Mouse (Mus musculus): Measurements from ENCODE around the gene Fam214a. TPM values are rescaled to one million over a fixed set of nuclear protein-coding genes. Genes with fewer than 3 reads are reported as not detected.

The Fam214a gene
- polyA plus RNA-seq, 1 experiment from 2014 or later: 14.8 TPM

- H3K9me3 ChIP-seq (ENCODE audit: control insufficient read depth, low read length): no peaks in the 10 kb centered on the region
- 93% methylated on average over 4 of the region's 4 CpGs for WGBS
- DNase-seq (ENCODE audit: low spot score) (no peak), ATAC-seq (ENCODE audit: insufficient read depth, low FRiP score, low TSS enrichment) (no peak)
- no peak overlapping the region for H3K27ac ChIP-seq (ENCODE audit: low read depth, low read length)
- no peaks in the 10 kb centered on the region for H3K36me3 ChIP-seq (ENCODE audit: control insufficient read depth, insufficient read depth, low read length)
- no peak overlapping the region for H3K4me3 ChIP-seq (ENCODE audit: low read depth, low read length)
- no peaks in the 10 kb centered on the region for H3K4me1 ChIP-seq (ENCODE audit: control insufficient read depth, insufficient read depth, low read length)
- no peak overlapping the region for H3K4me2 ChIP-seq (ENCODE audit: low read depth)
- no peaks in the 10 kb centered on the region for H3K27me3 ChIP-seq (ENCODE audit: control insufficient read depth, insufficient read depth, low read length)
- no peak overlapping the region for H3K9ac ChIP-seq (ENCODE audit: low read length)
Measured at GRCm38 (mm10) chr9:75051841-75052240, 99.2 kb downstream of the Fam214a start.

DNA sequence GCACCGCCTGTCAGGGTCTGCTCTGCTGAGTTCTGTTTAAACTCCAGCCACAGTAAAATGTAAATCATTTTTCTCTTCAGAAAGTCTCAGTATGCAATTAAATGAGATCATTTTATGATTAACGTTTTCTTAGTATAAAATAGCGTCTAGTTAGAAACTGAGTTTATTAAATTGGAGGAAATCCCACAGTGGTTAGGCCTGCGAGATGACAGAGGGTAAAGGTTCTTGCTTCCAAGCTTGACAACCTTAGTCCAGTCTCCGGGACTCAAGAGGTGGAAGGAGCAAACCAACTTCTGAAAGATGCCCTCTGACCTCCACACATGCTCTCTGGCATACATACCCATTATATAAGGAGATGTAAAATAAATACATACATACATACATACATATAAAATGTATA is 102.4 kb downstream of the Fam214a start:
- ATAC-seq (ENCODE audit: insufficient read depth, low FRiP score, low TSS enrichment) (no peak), DNase-seq (ENCODE audit: low spot score) (no peak)
- Histone ChIP-seq H3K36me3 (ENCODE audit: control insufficient read depth, insufficient read depth, low read length) (0 out of 2 replicates have a peak, but pooled peaks cover 2% of the 10 kb centered on the region), H3K27ac (ENCODE audit: low read depth, low read length) (no peak overlapping the region), H3K9me3 (ENCODE audit: control insufficient read depth, low read length) (no peaks in the 10 kb centered on the region), H3K4me1 (ENCODE audit: control insufficient read depth, insufficient read depth, low read length) (no peaks in the 10 kb centered on the region), H3K4me2 (ENCODE audit: low read depth) (no peak overlapping the region), H3K9ac (ENCODE audit: low read length) (no peak overlapping the region), H3K4me3 (ENCODE audit: low read depth, low read length) (no peak overlapping the region), H3K27me3 (ENCODE audit: control insufficient read depth, insufficient read depth, low read length) (no peaks in the 10 kb centered on the region)
- 95% methylated on average over 5 of the region's 5 CpGs for WGBS

- Histone ChIP-seq H3K36me3 (ENCODE audit: control insufficient read depth, insufficient read depth, low read length) (no peaks in the 10 kb centered on the region), H3K4me2 (ENCODE audit: low read depth) (no peak overlapping the region), H3K27ac (ENCODE audit: low read depth, low read length) (no peak overlapping the region), H3K9ac (ENCODE audit: low read length) (no peak overlapping the region), H3K9me3 (ENCODE audit: control insufficient read depth, low read length) (no peaks in the 10 kb centered on the region), H3K4me1 (ENCODE audit: control insufficient read depth, insufficient read depth, low read length) (no peaks in the 10 kb centered on the region), H3K4me3 (ENCODE audit: low read depth, low read length) (no peak overlapping the region), H3K27me3 (ENCODE audit: control insufficient read depth, insufficient read depth, low read length) (no peaks in the 10 kb centered on the region)
- no peak for DNase-seq (ENCODE audit: low spot score)
- WGBS: 81% methylated on average over 9 of the region's 9 CpGs
- ATAC-seq (ENCODE audit: insufficient read depth, low FRiP score, low TSS enrichment): no peak
Measured at GRCm38 (mm10) chr9:75064678-75065331, 112.1 kb downstream of the Fam214a start.

DNA sequence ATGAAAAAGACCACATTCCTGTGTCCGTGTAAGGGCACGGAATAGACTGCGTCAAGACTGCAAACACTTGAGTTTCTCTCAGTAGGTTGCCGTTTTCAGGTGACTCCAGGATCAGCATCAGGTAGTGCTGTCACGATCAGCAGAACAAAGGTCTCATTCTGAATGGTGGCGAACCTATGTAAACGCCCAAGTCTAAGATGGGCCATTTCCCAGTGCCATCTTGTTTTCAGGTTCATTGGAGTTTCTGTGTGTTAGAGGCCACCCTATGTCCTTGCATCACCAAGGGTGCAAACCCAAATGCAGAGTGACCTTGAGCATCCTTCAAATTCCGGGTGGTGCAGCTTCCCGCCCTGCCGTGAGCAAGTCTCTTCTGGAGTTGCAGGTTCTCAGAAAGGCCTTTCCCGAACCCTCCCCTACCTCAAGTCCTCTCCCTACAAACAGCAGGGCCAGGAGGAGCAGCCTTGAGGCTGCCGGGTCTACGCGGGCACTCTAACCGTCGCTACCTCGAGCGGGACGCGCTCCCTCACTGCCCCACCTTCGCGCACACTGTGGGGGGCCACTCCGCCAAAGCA is 117.9 kb downstream of the Fam214a start, which contains the start of gene Myo5a:
TSS of gene Myo5a (plus strand) at position 559 of the 572 bp plus-strand sequence.
- peak; percentile 18; the same call in 1 of the 2 replicates for ATAC-seq (ENCODE audit: insufficient read depth, low FRiP score, low TSS enrichment)
- WGBS: 20% methylated on average over 23 of the region's 23 CpGs
- H3K4me1 ChIP-seq (ENCODE audit: control insufficient read depth, insufficient read depth, low read length): no peaks in the 10 kb centered on the region

GRCm38 (mm10) chr9:75071029-75071705 is 118.5 kb downstream of the Fam214a start:
- ATAC-seq (ENCODE audit: insufficient read depth, low FRiP score, low TSS enrichment): peak; percentile 95
- peak overlapping the region; percentile 96 for H3K9ac ChIP-seq (ENCODE audit: low read length)
- peak overlapping the region; percentile 86 for H3K4me3 ChIP-seq (ENCODE audit: low read depth, low read length)
- no peaks in the 10 kb centered on the region for H3K4me1 ChIP-seq (ENCODE audit: control insufficient read depth, insufficient read depth, low read length)
- peak overlapping the region; percentile 96 for H3K27ac ChIP-seq (ENCODE audit: low read depth, low read length)
- no peaks in the 10 kb centered on the region for H3K9me3 ChIP-seq (ENCODE audit: control insufficient read depth, low read length)
- WGBS: 0% methylated on average over 44 of the region's 92 CpGs
- H3K4me2 ChIP-seq (ENCODE audit: low read depth): peak overlapping the region; percentile 74
- H3K27me3 ChIP-seq (ENCODE audit: control insufficient read depth, insufficient read depth, low read length): no peaks in the 10 kb centered on the region
- H3K36me3 ChIP-seq (ENCODE audit: control insufficient read depth, insufficient read depth, low read length): no peaks in the 10 kb centered on the region
- DNase-seq (ENCODE audit: low spot score): peak; percentile 89

More for the DNA sequence above, 117.9 kb downstream of the Fam214a start, which contains the start of gene Myo5a:
- Histone ChIP-seq H3K4me3 (ENCODE audit: low read depth, low read length) (peak within 1 kb of the TSS; percentile 86), H3K27ac (ENCODE audit: low read depth, low read length) (peak within 1 kb of the TSS; percentile 96), H3K9me3 (ENCODE audit: control insufficient read depth, low read length) (no peaks in the 10 kb centered on the region), H3K4me2 (ENCODE audit: low read depth) (peak within 1 kb of the TSS; percentile 74), H3K27me3 (ENCODE audit: control insufficient read depth, insufficient read depth, low read length) (no peaks in the 10 kb centered on the region), H3K9ac (ENCODE audit: low read length) (peak within 1 kb of the TSS; percentile 96), H3K36me3 (ENCODE audit: control insufficient read depth, insufficient read depth, low read length) (no peaks in the 10 kb centered on the region)
- DNase-seq (ENCODE audit: low spot score): peak; percentile 13

- Histone ChIP-seq H3K4me1 (ENCODE audit: control insufficient read depth, insufficient read depth, low read length) (no peaks in the 10 kb centered on the region), H3K36me3 (ENCODE audit: control insufficient read depth, insufficient read depth, low read length) (no peaks in the 10 kb centered on the region), H3K27me3 (ENCODE audit: control insufficient read depth, insufficient read depth, low read length) (no peaks in the 10 kb centered on the region), H3K4me3 (ENCODE audit: low read depth, low read length) (peak overlapping the region; percentile 86), H3K9ac (ENCODE audit: low read length) (peak overlapping the region; percentile 96), H3K27ac (ENCODE audit: low read depth, low read length) (peak overlapping the region; percentile 96), H3K9me3 (ENCODE audit: control insufficient read depth, low read length) (no peaks in the 10 kb centered on the region), H3K4me2 (ENCODE audit: low read depth) (peak overlapping the region; percentile 74)
- ATAC-seq (ENCODE audit: insufficient read depth, low FRiP score, low TSS enrichment) (peak; percentile 38; the same call in 1 of the 2 replicates), DNase-seq (ENCODE audit: low spot score) (peak; percentile 70)
- WGBS: 1% methylated on average over 28 of the region's 29 CpGs
Measured at GRCm38 (mm10) chr9:75071706-75072192, 119.1 kb downstream of the Fam214a start.

GRCm38 (mm10) chr9:75072361-75072760 is 119.7 kb downstream of the Fam214a start:
- Histone ChIP-seq H3K9ac (ENCODE audit: low read length) (no peak overlapping the region), H3K4me3 (ENCODE audit: low read depth, low read length) (peak overlapping the region; percentile 86), H3K9me3 (ENCODE audit: control insufficient read depth, low read length) (no peaks in the 10 kb centered on the region), H3K36me3 (ENCODE audit: control insufficient read depth, insufficient read depth, low read length) (no peaks in the 10 kb centered on the region), H3K4me1 (ENCODE audit: control insufficient read depth, insufficient read depth, low read length) (no peaks in the 10 kb centered on the region), H3K27me3 (ENCODE audit: control insufficient read depth, insufficient read depth, low read length) (no peaks in the 10 kb centered on the region), H3K4me2 (ENCODE audit: low read depth) (peak overlapping the region; percentile 74), H3K27ac (ENCODE audit: low read depth, low read length) (no peak overlapping the region)
- 22% methylated on average over 3 of the region's 3 CpGs for WGBS
- no peak for ATAC-seq (ENCODE audit: insufficient read depth, low FRiP score, low TSS enrichment)
- no peak for DNase-seq (ENCODE audit: low spot score)

DNA sequence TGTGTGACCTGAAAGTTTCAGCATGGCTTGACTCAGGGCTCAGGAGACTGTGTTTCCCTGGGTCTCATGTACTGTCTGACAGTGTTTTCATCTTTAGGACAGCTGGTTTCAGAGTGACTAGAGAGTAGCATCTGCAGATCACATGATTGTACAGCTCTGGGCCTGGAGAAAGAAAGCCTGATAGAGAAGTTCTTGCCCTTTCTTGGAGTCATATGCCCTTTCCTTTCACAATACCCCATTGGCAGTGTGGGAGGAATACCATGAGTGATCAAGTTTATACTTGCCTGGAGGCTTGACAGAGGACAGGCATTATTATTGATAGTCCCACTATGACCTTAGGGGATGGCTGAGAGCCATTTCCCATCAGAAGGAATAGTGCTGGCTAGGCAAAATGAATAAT is 124.5 kb downstream of the Fam214a start:
- DNase-seq (ENCODE audit: low spot score): no peak
- no peak for ATAC-seq (ENCODE audit: insufficient read depth, low FRiP score, low TSS enrichment)
- no peaks in the 10 kb centered on the region for H3K9me3 ChIP-seq (ENCODE audit: control insufficient read depth, low read length)
- no peak overlapping the region for H3K4me2 ChIP-seq (ENCODE audit: low read depth)
- no peak overlapping the region for H3K9ac ChIP-seq (ENCODE audit: low read length)
- no peaks in the 10 kb centered on the region for H3K4me1 ChIP-seq (ENCODE audit: control insufficient read depth, insufficient read depth, low read length)
- no peak overlapping the region for H3K27ac ChIP-seq (ENCODE audit: low read depth, low read length)
- H3K27me3 ChIP-seq (ENCODE audit: control insufficient read depth, insufficient read depth, low read length): no peaks in the 10 kb centered on the region
- H3K36me3 ChIP-seq (ENCODE audit: control insufficient read depth, insufficient read depth, low read length): no peaks in the 10 kb centered on the region
- H3K4me3 ChIP-seq (ENCODE audit: low read depth, low read length): no peak overlapping the region
